Mouse (Mus musculus): ENCODE measurements at regions not wholly inside any gene's neighbourhood (a gene's known extent, or its start where the extent isn't known, plus 50 kb on each side); places are given as distances from the start of the nearest gene placed in this dataset.

DNA sequence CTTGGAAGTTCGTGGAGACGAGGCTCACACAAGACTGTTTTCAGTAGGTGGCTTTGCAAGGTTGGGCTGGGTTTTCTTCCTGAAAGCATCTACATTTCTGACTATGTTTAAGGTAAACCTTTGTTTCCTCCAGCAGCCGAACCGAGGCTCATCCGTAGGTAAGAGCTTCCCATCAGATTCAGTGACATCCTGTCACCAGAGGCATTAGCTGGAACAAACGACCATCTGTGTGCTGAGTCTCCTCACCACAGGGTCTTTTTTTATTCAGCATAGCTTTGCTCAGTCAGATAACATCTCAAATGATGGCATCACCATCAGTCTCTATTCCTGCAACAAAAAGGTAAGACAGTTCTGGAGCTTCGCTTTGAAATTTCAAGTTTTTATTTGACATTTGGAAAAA lies 601.4 kb upstream of the Fam92a start:
- TF ChIP-seq POLR2A (IDR thresholded peaks at IDR 0.05; ENCODE audit: insufficient read depth, low read length) (no peak), CTCF (IDR thresholded peaks at IDR 0.05; ENCODE audit: low read depth, low read length) (no peak)

Data from ES-Bruce4 (cell line).